Mouse (Mus musculus) brown adipose tissue, adult 24 weeks (tissue): ENCODE data around the gene Gtsf1. TPM values are rescaled to one million over a fixed set of nuclear protein-coding genes. Genes with fewer than 3 reads are reported as not detected.

Experiments
- H3K27ac ChIP-seq: fragments of 200-500 bp; replicated peaks from 2 replicates; pipeline ENCODE4 v1.5.1; 2012; ENCODE audit warnings: low read depth, mild to moderate bottlenecking, low read length
- H3K4me1 ChIP-seq: fragments of 200-500 bp; 2 replicates; pipeline ENCODE4 v1.6.1; 2012; ENCODE audit warnings: low read length, mixed read lengths; ENCODE audit not compliant: control insufficient read depth, insufficient read depth, insufficient read length
- H3K4me3 ChIP-seq: fragments of 200-500 bp; 2 replicates; pipeline ENCODE4 v1.5.1; 2012; ENCODE audit warnings: low read depth, mild to moderate bottlenecking, low read length, moderate library complexity; ENCODE audit not compliant: insufficient read depth
- polyA plus RNA-seq: library from polyadenylated mRNA; stranded (reverse); fragments of >200 nt; gene quantifications from 2 replicates; pipeline ENCODE4 v1.2.4, GENCODE M21; 2012; ENCODE audit not compliant: missing spikeins, insufficient read depth, insufficient read length

Gene Gtsf1
- polyA plus RNA-seq, 1 experiment = not detected

DNA sequence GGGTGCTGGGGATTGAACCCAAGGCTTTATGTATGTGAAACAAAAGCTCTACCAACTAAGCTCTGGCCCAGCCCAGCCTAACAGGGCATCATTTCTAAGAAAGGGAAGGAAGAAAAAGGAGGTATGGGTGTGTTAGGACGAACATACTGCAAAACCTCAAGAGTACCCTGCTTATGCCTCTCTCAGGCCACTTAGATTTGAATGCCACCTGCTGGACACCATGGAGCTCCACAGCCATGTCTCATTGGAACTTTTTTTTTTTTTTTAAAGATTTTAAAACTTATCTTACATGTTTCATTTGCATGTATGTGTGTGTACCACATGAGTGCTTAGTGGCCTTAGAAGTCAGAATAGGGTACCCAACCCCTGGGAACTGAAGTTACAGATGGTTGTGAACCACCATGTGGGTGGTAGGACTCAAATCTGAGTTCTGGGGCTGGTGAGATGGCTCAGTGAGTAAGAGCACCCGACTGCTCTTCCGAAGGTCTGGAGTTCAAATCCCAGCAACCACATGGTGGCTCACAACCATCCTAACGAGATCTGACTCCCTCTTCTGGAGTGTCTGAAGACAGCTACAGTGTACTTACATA lies 41.6 kb downstream of the Gtsf1 start:
- H3K27ac ChIP-seq = no peak overlapping the region
- peaks cover 4% of the 10 kb centered on the region for H3K4me1 ChIP-seq
- H3K4me3 ChIP-seq = no peak overlapping the region

DNA sequence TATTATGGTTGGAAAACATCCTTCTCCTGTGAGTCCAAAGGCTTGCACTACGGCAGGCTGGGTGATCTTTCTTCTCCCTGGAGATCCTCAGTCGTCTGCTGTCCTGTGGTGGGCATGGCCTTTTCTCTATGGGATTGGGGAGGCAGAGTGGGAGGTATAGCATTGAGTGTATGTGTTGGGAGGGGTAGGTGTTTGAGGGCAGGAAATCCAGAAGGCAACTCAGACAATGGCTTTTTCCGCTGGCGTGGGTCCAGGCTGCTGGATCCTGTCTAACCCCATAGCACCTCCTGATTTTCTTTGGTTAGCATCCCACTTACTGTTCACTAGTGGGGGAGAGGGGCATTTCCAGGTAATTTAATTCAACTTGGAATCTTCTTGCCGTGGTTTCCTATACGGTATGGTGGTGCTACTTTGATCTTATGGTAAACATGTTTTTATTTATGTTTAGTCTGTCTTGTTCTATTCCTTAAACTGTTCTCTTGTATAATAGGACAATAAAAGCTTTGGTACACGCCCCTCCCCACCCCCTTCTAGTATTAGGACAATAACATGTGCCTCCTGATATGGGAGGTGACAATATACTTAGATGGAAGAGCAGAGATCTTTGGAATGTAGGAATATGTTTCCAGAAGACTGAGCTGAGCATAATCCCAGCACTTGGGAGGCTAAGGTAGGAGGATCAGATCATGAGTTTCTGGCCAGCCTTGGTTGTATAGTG lies 46.3 kb downstream of the Gtsf1 start:
- Histone ChIP-seq H3K4me1 (peaks cover 15% of the 10 kb centered on the region), H3K4me3 (peak overlapping the region; percentile 24), H3K27ac (peak overlapping the region; percentile 92)

DNA sequence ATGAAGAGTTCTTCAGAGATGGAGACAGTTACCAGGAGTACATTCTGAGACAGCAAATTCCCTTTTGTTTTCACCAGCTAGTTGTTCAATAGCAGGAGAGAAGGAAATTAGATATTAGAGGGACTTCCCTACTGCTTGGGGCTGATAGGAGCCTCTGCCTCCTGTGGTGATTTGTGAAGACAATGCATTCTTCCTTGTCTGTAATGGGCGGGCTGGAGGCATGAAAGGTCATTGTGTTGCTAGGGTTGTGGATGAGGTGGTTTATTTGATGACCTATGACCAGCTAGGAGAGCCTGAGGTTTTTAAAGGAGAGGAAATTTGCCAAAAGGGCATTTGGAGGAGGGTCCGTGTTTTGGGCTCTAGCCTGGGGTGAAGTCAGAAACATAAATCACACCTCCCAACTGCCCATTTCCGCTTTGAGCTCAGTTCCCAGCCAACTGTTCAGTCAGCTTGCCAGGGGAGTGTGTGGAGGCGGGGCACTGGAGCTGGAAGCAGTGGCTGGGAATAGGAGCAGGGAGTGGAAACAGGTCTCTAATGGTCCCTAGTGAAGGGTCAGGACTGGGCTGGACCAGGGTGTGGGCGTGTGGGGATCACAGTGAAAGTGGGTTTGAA lies 47.4 kb downstream of the Gtsf1 start:
- H3K4me3 ChIP-seq = peak overlapping the region; percentile 24; the same call in 1 of the 2 replicates

DNA sequence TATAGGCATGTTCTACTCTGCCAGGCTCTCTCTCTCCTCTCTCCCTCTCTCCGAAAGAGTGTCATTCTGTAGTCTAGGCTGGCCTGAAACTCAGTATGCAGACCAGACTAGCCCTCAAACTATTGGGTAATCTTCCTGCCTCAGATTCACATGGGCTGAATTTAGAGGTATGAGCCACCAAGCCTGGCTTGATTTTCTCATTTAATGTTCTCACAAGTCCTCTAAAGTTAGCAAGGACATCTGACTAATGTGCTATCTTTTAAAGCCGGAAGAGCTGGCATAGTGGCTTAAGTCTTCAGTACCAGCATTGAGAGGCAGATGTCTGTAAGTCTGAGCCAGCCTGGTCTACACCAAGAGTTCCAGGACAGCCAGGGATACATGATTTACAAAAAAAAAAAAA lies 48.2 kb downstream of the Gtsf1 start:
- Histone ChIP-seq H3K27ac (0 out of 2 replicates have a peak overlapping the region, but pooled peaks have one; percentile 39), H3K4me1 (peaks cover 33% of the 10 kb centered on the region), H3K4me3 (no peak overlapping the region)

More for the DNA sequence above, 47.4 kb downstream of the Gtsf1 start:
- peaks cover 25% of the 10 kb centered on the region for H3K4me1 ChIP-seq
- H3K27ac ChIP-seq = peak overlapping the region; percentile 92

DNA sequence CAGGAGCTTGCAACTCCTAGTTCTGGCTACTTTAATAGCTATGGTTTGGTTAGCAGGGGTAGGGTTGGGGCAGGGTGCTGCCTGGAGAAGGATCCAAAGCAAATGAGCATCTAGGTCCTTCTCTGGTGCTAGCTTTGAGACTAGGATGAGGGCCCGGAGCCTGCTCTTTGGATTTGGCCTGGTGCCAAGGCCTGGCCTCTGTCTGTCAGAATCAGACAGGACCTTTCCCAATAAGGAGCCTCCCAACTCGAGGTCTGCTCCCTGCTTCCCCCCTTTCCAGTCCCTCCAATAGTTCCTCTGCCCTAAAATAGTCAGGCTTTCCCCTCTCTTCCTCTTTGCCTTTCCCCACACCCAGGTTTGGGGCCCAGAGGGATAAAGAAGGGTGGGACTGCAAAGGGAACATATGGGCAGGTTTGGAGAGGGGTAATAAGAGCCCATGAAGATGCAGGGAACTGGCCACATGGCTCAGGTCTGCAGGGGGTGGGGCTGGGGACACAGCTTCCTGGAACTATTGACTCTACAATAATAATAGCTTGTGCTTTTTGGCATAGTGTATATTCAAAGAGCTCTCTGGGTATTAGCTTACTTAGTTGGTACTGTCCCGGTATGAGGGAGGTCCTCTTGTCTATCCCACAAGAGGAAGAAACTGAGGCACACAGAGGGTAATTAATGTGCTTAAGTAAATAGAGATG lies 51.5 kb downstream of the Gtsf1 start:
- Histone ChIP-seq H3K27ac (0 out of 2 replicates have a peak overlapping the region, but pooled peaks have one; percentile 2), H3K4me1 (peaks cover 37% of the 10 kb centered on the region), H3K4me3 (no peak overlapping the region)

DNA sequence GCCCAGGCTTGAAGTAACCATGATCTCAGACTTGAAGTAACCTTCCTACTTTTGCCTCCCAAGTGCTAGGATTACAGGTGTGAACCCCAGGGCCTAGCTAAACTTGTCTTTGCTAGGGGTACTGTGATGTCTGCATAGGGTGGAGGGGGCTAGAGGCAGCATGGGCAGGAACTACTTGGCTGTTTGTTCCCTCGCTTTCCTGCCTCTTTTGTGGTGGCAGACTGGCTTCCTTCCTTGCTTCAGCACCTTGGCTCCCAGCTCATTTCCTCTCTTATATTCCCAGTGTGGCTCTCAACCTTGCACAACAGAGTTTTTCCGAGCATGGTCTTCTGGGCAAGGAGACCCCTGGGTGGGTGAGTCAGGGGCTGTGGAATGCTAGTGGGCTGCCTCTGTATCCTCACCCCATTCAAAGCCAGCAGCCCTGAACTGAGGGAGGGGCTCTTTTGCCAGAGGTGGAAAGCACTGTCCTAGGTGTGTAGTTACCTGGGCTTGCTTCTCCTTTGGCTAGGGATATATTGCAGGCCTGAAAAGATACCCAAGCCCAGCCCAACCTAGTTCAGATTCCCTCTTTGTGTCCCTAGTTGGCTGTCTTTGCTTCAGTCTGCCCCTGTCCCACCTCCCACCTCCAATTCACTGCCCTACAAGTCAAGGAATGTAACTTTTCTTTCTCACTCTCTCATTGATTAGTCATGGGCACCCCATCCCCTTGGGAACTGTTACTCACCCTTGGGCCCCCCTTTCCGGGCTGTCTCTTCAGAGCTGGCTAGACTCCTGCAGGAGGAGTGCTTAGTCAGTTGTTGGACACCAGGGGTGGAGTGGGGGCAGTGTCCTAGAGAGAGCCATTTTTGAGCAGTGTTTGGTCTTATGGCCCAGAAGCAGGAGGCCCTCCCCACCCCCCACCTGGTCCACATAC lies 52.3 kb downstream of the Gtsf1 start:
- peak overlapping the region; percentile 2 for H3K27ac ChIP-seq
- peaks cover 30% of the 10 kb centered on the region for H3K4me1 ChIP-seq
- H3K4me3 ChIP-seq = no peak overlapping the region

DNA sequence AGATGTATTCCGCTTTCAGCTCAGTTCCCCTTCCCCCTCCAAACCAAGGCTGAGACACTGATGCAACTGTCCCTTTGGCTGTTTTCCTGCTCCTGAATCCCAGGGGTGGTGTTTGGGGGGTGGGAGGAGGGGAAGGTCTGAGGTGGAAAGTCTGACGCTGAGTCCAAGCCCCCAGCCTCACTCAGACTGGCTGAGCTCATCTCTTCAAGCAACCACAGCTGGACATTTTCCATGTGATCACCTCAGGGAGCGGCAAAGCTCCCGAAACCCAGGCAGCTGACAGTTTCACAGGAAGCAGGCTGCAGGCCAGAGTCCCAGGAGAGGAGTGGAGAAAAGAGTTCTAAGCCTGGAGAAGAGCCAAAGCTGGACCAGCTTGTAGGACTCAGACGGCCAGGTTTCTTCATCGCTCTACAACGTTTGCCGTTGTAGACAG lies 53.4 kb downstream of the Gtsf1 start:
- H3K4me3 ChIP-seq = no peak overlapping the region
- no peak overlapping the region for H3K27ac ChIP-seq
- H3K4me1 ChIP-seq = peaks cover 27% of the 10 kb centered on the region

DNA sequence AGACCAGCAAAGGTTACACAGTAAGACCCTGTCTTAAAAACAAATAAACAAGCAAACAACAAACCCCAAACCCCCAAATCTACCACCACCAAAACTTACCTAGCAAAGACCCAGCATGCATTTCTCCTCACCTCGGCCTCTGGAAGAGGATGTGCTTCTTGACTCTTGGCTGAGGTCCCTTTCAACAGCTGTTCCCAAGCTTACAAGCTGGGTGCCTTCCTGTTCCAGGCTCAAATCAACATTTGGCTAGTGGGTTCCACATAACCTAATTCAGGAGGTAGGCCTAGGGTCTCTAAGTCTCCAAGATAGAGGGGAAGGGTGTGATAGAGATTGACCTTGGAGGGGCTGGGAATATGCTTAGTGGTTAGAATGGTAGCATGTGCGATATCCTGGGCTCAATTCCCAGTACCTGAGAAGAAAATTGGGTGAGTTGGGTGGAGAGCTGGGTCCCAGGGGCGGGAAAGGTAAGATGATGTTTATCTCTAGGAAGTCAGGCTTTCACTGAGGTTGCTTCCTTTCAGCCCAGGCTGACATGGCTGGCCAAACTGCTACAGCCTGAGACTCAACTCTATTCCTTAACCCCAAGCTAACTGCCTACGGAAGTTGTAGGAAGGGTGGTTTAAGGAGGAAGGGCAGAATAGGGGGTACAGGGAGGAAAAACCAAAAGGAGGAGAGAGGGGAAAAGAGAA lies 55.0 kb downstream of the Gtsf1 start:
- peak overlapping the region; percentile 59 for H3K27ac ChIP-seq
- H3K4me3 ChIP-seq = no peak overlapping the region
- H3K4me1 ChIP-seq = peaks cover 27% of the 10 kb centered on the region

DNA sequence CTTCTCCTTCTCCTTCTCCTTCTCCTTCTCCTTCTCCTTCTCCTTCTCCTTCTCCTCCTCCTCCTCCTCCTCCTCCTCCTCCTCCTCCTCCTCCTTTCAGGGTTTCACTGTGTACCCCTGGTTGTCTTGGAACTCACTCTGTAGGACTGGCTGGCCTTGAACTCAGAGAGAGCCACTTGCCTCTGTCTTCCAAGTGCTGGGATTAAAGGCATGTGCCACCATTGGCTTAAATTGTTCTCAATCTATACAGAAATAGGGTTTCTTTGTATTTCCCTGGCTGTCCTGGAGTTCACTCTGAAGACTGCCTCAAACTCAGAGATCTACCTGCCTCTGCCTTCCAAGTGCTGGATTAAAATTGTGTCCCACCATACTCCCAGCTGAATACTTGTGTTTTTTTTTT lies 57.8 kb downstream of the Gtsf1 start:
- Histone ChIP-seq H3K27ac (no peak overlapping the region), H3K4me3 (no peak overlapping the region), H3K4me1 (peaks cover 12% of the 10 kb centered on the region)

DNA sequence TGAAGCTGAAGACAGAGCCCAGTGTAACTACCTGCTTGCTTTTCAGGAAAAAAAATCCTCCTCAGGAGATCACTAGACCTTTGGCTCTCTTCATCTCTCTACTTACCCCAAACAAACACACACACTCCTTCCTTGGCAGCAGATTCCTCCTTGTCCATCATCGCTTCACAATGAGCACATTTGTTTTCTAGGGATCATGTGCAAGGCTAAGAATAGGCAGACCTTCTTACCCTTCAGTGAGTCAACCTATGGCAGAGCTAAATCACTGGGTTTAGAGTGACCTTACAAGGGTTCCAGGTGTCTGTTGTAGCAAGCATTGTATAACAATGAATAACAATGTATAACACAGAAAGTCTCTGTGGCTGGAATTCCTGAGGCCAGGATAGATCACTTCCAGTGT lies 58.5 kb downstream of the Gtsf1 start:
- H3K4me3 ChIP-seq = no peak overlapping the region
- peaks cover 7% of the 10 kb centered on the region for H3K4me1 ChIP-seq
- H3K27ac ChIP-seq = no peak overlapping the region

DNA sequence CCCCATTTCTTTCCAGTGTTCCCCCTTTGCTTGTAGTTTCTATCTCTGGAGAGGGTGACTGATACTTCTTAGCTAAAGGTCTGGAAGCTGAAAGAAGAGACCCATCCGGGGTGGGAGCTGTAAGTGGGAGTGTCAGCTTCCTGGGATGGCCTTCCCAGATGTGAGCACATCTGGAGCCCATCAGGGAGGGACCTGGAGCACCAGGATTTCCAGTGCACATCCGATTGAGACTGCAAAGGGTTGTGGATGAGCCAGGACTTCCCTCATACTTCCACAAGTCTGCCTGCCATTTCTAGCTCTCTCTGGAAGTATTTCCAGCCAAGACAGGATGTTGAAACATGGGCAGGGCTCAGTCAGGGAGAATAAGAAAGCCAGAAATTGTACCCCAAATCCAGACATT lies 59.1 kb downstream of the Gtsf1 start:
- Histone ChIP-seq H3K4me1 (peaks cover 5% of the 10 kb centered on the region; the same call in 1 of the 2 replicates), H3K4me3 (no peak overlapping the region), H3K27ac (no peak overlapping the region)

DNA sequence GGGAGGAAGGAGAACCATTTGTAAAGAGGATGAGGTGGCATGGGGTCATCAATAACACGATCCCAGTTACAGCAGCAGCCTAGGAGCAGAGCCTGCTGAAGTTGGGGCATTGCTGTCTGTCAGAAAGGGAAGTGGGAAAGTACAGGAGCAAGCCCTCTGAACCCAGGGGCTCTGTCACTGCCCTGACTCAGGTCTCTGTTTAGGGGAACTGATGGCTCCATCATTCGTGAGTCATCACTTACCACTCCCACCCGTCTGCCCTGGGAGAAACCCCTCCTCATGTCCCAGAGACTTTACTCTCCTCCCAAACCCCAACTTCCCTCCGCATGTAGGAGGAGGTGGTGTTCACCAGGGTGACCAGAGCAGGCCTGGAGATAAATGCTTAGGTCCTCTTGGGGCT lies 59.8 kb downstream of the Gtsf1 start:
- Histone ChIP-seq H3K4me1 (no peaks in the 10 kb centered on the region; the same call in 1 of the 2 replicates), H3K27ac (0 out of 2 replicates have a peak overlapping the region, but pooled peaks have one; percentile 3), H3K4me3 (no peak overlapping the region)

DNA sequence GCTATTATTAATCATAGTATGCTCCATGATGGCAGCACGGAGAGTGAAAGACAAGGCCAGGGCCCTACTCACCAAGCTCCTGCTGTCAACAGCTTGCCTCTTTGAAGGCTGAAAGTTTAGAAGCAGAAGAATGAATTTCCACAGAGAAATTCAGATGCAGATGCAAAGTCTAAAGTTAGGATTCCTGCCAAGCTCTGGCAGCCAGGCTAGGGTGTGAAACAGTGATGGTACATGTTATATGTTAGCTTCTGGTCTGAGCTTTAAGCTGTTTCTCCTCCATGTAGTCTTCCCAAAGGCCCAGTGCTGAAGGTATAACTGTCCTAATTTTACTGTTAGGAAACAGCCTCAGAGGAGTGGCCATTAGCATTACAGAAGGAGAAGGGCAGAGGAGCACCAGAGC lies 61.1 kb downstream of the Gtsf1 start:
- Histone ChIP-seq H3K4me3 (no peak overlapping the region), H3K27ac (no peak overlapping the region)

More for the DNA sequence above, 61.1 kb downstream of the Gtsf1 start:
- H3K4me1 ChIP-seq = peaks cover 4% of the 10 kb centered on the region; the same call in 1 of the 2 replicates
